Mouse (Mus musculus) stomach, embryonic 16.5 days (tissue): ENCODE data around the gene 1700042G07Rik. TPM values are rescaled to one million over a fixed set of nuclear protein-coding genes. Genes with fewer than 3 reads are reported as not detected.
"Not testable (repeated sequence)": the region's sequence is repeated elsewhere in the genome, so short reads cannot be mapped to it uniquely, and the experiment has no call there.

Experiments
- ATAC-seq: fragments of 200-750 bp; cut with Nextera tagmentation; 2 replicates; pipeline ENCODE4 v1.8.0; 2017; ENCODE audit warnings: moderate number of reproducible peaks, moderate TSS enrichment; ENCODE audit not compliant: insufficient read depth, low FRiP score
- H3K27ac ChIP-seq: fragments of 300-500 bp; sonication (generic); 2 replicates; pipeline ENCODE4 v1.5.1; 2014; ENCODE audit warnings: low read length
- H3K27me3 ChIP-seq: fragments of 300-500 bp; sonication (generic); 2 replicates; pipeline ENCODE4 v1.6.1; 2014; ENCODE audit warnings: low read length, control low read depth, mixed read lengths; ENCODE audit not compliant: control insufficient read depth, insufficient read depth
- H3K36me3 ChIP-seq: fragments of 300-500 bp; sonication (generic); 2 replicates; pipeline ENCODE4 v1.6.1; 2014; ENCODE audit warnings: low read length; ENCODE audit not compliant: control insufficient read depth, insufficient read depth
- H3K4me1 ChIP-seq: fragments of 300-500 bp; sonication (generic); 2 replicates; pipeline ENCODE4 v1.6.1; 2014; ENCODE audit warnings: low read length, control low read depth, mixed read lengths; ENCODE audit not compliant: control insufficient read depth, insufficient read depth
- H3K4me2 ChIP-seq: fragments of 300-500 bp; sonication (generic); 2 replicates; pipeline ENCODE4 v1.6.1; 2014; ENCODE audit warnings: low read depth, low read length, mixed read lengths
- H3K4me3 ChIP-seq: fragments of 300-500 bp; sonication (generic); replicated peaks from 2 replicates; pipeline ENCODE4 v1.5.1; 2014; ENCODE audit warnings: mild to moderate bottlenecking, low read length
- H3K9ac ChIP-seq: fragments of 300-500 bp; sonication (generic); 2 replicates; pipeline ENCODE4 v1.6.1; 2014; ENCODE audit warnings: low read length
- H3K9me3 ChIP-seq: fragments of 300-500 bp; sonication (generic); replicated peaks from 2 replicates; pipeline ENCODE4 v1.6.1; 2016; ENCODE audit warnings: low read length, control low read depth; ENCODE audit not compliant: control insufficient read depth
- WGBS: fragments of 180-500 bp; shearing (Covaris S2); extraction: QIAGEN DNeasy Blood & Tissue Kit; methylation state at CpG from one replicate; pipeline ENCODE4 v1.1.7; 2014; 5-methylcytosine and 5-hydroxymethylcytosine counted together
- polyA plus RNA-seq: library from polyadenylated mRNA; unstranded; fragments of >200 nt; fragmentation: Nextera tagmentation; extraction: Ambion mirVana; gene quantifications from 2 replicates; pipeline ENCODE4 v1.2.1, GENCODE M21; 2015

The 1700042G07Rik gene
- polyA plus RNA-seq, 1 experiment from 2014 or later, result not detected

GRCm38 (mm10) chr4:116217046-116217445 lies 43.9 kb downstream of the 1700042G07Rik start:
- 42% methylated on average over 2 of the region's 2 CpGs for WGBS
- Histone ChIP-seq H3K9ac (no peak overlapping the region), H3K4me3 (no peak overlapping the region), H3K27me3 (no peaks in the 10 kb centered on the region), H3K4me2 (no peak overlapping the region), H3K36me3 (no peaks in the 10 kb centered on the region), H3K9me3 (no peaks in the 10 kb centered on the region), H3K27ac (no peak overlapping the region), H3K4me1 (peaks cover 8% of the 10 kb centered on the region; the same call in 1 of the 2 replicates)
- no peak for ATAC-seq

GRCm38 (mm10) chr4:116217661-116218060 lies 44.5 kb downstream of the 1700042G07Rik start:
- H3K9ac ChIP-seq, H3K36me3 ChIP-seq, ATAC-seq, H3K27me3 ChIP-seq, H3K27ac ChIP-seq, H3K4me2 ChIP-seq, H3K9me3 ChIP-seq, H3K4me3 ChIP-seq, H3K4me1 ChIP-seq: not testable (repeated sequence)
- WGBS, result 86% methylated on average over 1 of the region's 1 CpGs

- WGBS, result 78% methylated on average over 1 of the region's 1 CpGs
- ATAC-seq, result no peak
- H3K27ac ChIP-seq, result no peak overlapping the region
These were observed 45.9 kb downstream of the 1700042G07Rik start for GRCm38 (mm10) chr4:116219056-116219455.

GRCm38 (mm10) chr4:116220071-116220650 lies 47.0 kb downstream of the 1700042G07Rik start:
- peak overlapping the region; percentile 87 for H3K4me3 ChIP-seq
- ATAC-seq, result no peak
- no peaks in the 10 kb centered on the region for H3K9me3 ChIP-seq
- H3K27me3 ChIP-seq, result no peaks in the 10 kb centered on the region
- H3K4me2 ChIP-seq, result peak overlapping the region; percentile 76
- WGBS, result 15% methylated on average over 6 of the region's 6 CpGs
- peak overlapping the region; percentile 93 for H3K9ac ChIP-seq
- no peaks in the 10 kb centered on the region for H3K36me3 ChIP-seq
- H3K4me1 ChIP-seq, result peaks cover 8% of the 10 kb centered on the region; the same call in 1 of the 2 replicates
- H3K27ac ChIP-seq, result peak overlapping the region; percentile 98

More at GRCm38 (mm10) chr4:116219056-116219455, 45.9 kb downstream of the 1700042G07Rik start:
- H3K27me3 ChIP-seq, result no peaks in the 10 kb centered on the region
- H3K4me1 ChIP-seq, result peaks cover 8% of the 10 kb centered on the region; the same call in 1 of the 2 replicates
- H3K4me2 ChIP-seq, result no peak overlapping the region
- no peaks in the 10 kb centered on the region for H3K36me3 ChIP-seq
- no peak overlapping the region for H3K4me3 ChIP-seq
- H3K9ac ChIP-seq, result no peak overlapping the region
- H3K9me3 ChIP-seq, result no peaks in the 10 kb centered on the region

GRCm38 (mm10) chr4:116220780-116221139 lies 47.6 kb downstream of the 1700042G07Rik start:
- ATAC-seq, result peak; percentile 59
- H3K4me2 ChIP-seq, result peak overlapping the region; percentile 76
- WGBS, result under 1% methylated on average over 22 of the region's 26 CpGs

GRCm38 (mm10) chr4:116221140-116221851 lies 48.1 kb downstream of the 1700042G07Rik start, which contains the start of gene Pik3r3:
Gene Pik3r3 (plus strand): TSS chr4:116221618.
- Histone ChIP-seq H3K4me1 (peaks cover 6% of the 10 kb centered on the region; the same call in 1 of the 2 replicates), H3K9ac (peak within 1 kb of the TSS; percentile 93), H3K4me2 (peak within 1 kb of the TSS; percentile 78), H3K36me3 (no peaks in the 10 kb centered on the region), H3K9me3 (no peaks in the 10 kb centered on the region), H3K4me3 (peak within 1 kb of the TSS; percentile 87), H3K27ac (peak within 1 kb of the TSS; percentile 98), H3K27me3 (no peaks in the 10 kb centered on the region)
- ATAC-seq, result peak; percentile 100
- WGBS, result under 1% methylated on average over 53 of the region's 53 CpGs

More at GRCm38 (mm10) chr4:116220780-116221139, 47.6 kb downstream of the 1700042G07Rik start:
- Histone ChIP-seq H3K9ac (peak overlapping the region; percentile 93), H3K36me3 (no peaks in the 10 kb centered on the region), H3K27me3 (no peaks in the 10 kb centered on the region), H3K9me3 (no peaks in the 10 kb centered on the region), H3K4me1 (peaks cover 8% of the 10 kb centered on the region; the same call in 1 of the 2 replicates), H3K27ac (peak overlapping the region; percentile 98), H3K4me3 (peak overlapping the region; percentile 87)

GRCm38 (mm10) chr4:116221996-116222842 lies 49.0 kb downstream of the 1700042G07Rik start:
- under 1% methylated on average over 23 of the region's 23 CpGs for WGBS
- H3K27ac ChIP-seq, result peak overlapping the region; percentile 98
- H3K36me3 ChIP-seq, result no peaks in the 10 kb centered on the region
- peak overlapping the region; percentile 87 for H3K4me3 ChIP-seq
- H3K4me1 ChIP-seq, result peaks cover 4% of the 10 kb centered on the region; the same call in 1 of the 2 replicates
- peak overlapping the region; percentile 91 for H3K9ac ChIP-seq
- no peaks in the 10 kb centered on the region for H3K27me3 ChIP-seq
- no peak for ATAC-seq
- H3K9me3 ChIP-seq, result no peaks in the 10 kb centered on the region
- H3K4me2 ChIP-seq, result peak overlapping the region; percentile 78

- H3K36me3 ChIP-seq, result no peaks in the 10 kb centered on the region
- peak overlapping the region; percentile 87 for H3K4me3 ChIP-seq
- H3K4me2 ChIP-seq, result peak overlapping the region; percentile 78
- H3K27me3 ChIP-seq, result no peaks in the 10 kb centered on the region
- H3K27ac ChIP-seq, result no peak overlapping the region
- no peaks in the 10 kb centered on the region for H3K9me3 ChIP-seq
- H3K9ac ChIP-seq, result peak overlapping the region; percentile 91
- H3K4me1 ChIP-seq, result peaks cover 4% of the 10 kb centered on the region; the same call in 1 of the 2 replicates
- WGBS, result 6% methylated on average over 6 of the region's 6 CpGs
- ATAC-seq, result no peak
These were observed 49.6 kb downstream of the 1700042G07Rik start for GRCm38 (mm10) chr4:116222843-116223119.
